Mouse (Mus musculus) lung, postnatal 14 days (tissue): Measurements from ENCODE around the gene Mgat5b.

Experiments used
- DNase-seq: peaks from one replicate; pipeline ENCODE4 v3.0.0; 2021

Gene Mgat5b

GRCm38 (mm10) chr11:116919186-116920020 is 740 bp downstream of the Mgat5b start:
- no peak for DNase-seq

- DNase-seq: no peak
Measured at GRCm38 (mm10) chr11:116920746-116921145, 2.1 kb downstream of the Mgat5b start.

- DNase-seq: peak; percentile 13
Measured at GRCm38 (mm10) chr11:116922058-116922457, 3.4 kb downstream of the Mgat5b start.

- DNase-seq: no peak
Measured at GRCm38 (mm10) chr11:116928031-116928430, 9.4 kb downstream of the Mgat5b start.

GRCm38 (mm10) chr11:116934862-116935261 is 16.2 kb downstream of the Mgat5b start:
- DNase-seq: no peak

- DNase-seq: no peak
Measured at GRCm38 (mm10) chr11:116935354-116935753, 16.7 kb downstream of the Mgat5b start.

- no peak for DNase-seq
Measured at GRCm38 (mm10) chr11:116935917-116936316, 17.3 kb downstream of the Mgat5b start.

GRCm38 (mm10) chr11:116937141-116937540 is 18.5 kb downstream of the Mgat5b start:
- DNase-seq: no peak

GRCm38 (mm10) chr11:116940088-116940855 is 21.6 kb downstream of the Mgat5b start:
- no peak for DNase-seq

- no peak for DNase-seq
Measured at GRCm38 (mm10) chr11:116944346-116944745, 25.7 kb downstream of the Mgat5b start.

- DNase-seq: no peak
Measured at GRCm38 (mm10) chr11:116949832-116950231, 31.2 kb downstream of the Mgat5b start.

GRCm38 (mm10) chr11:116951429-116951828 is 32.8 kb downstream of the Mgat5b start:
- DNase-seq: no peak

GRCm38 (mm10) chr11:116954231-116955118 is 35.8 kb downstream of the Mgat5b start:
- DNase-seq: no peak

- DNase-seq: no peak
Measured at GRCm38 (mm10) chr11:116958601-116959000, 39.9 kb downstream of the Mgat5b start.

GRCm38 (mm10) chr11:116965061-116965460 is 46.4 kb downstream of the Mgat5b start:
- no peak for DNase-seq

- no peak for DNase-seq
Measured at GRCm38 (mm10) chr11:116965961-116966360, 47.3 kb downstream of the Mgat5b start.

GRCm38 (mm10) chr11:116968586-116968985 is 49.9 kb downstream of the Mgat5b start:
- no peak for DNase-seq

GRCm38 (mm10) chr11:116969498-116969897 is 50.8 kb downstream of the Mgat5b start:
- no peak for DNase-seq

GRCm38 (mm10) chr11:116970847-116971246 is 52.2 kb downstream of the Mgat5b start:
- no peak for DNase-seq

- no peak for DNase-seq
Measured at GRCm38 (mm10) chr11:116972828-116973227, 54.2 kb downstream of the Mgat5b start.

GRCm38 (mm10) chr11:116973508-116973907 is 54.8 kb downstream of the Mgat5b start:
- no peak for DNase-seq

- DNase-seq: no peak
Measured at GRCm38 (mm10) chr11:116974341-116974740, 55.7 kb downstream of the Mgat5b start.

- DNase-seq: peak; percentile 18
Measured at GRCm38 (mm10) chr11:116980313-116980712, 61.6 kb downstream of the Mgat5b start.
